Mouse (Mus musculus) intestine, embryonic 16.5 days (tissue): ENCODE results near the gene Sfi1. TPM values are rescaled to one million over a fixed set of nuclear protein-coding genes. Genes with fewer than 3 reads are reported as not detected.
"Not testable (repeated sequence)": the region's sequence is repeated elsewhere in the genome, so short reads cannot be mapped to it uniquely, and the experiment has no call there.

Experiments used
- ATAC-seq: fragments of 200-750 bp; cut with Nextera tagmentation; 2 replicates; pipeline ENCODE4 v1.8.0; 2017; ENCODE audit warnings: moderate TSS enrichment, moderate library complexity
- H3K27ac ChIP-seq: fragments of 300-500 bp; sonication (generic); 2 replicates; pipeline ENCODE4 v1.5.1; 2014; ENCODE audit warnings: mild to moderate bottlenecking, low read length
- H3K27me3 ChIP-seq: fragments of 300-500 bp; sonication (generic); replicated peaks from 2 replicates; pipeline ENCODE4 v1.6.1; 2014; ENCODE audit warnings: low read length, control low read depth, mixed read lengths; ENCODE audit not compliant: control insufficient read depth, insufficient read depth
- H3K36me3 ChIP-seq: fragments of 300-500 bp; sonication (generic); 2 replicates; pipeline ENCODE4 v1.6.1; 2014; ENCODE audit warnings: low read length, control low read depth; ENCODE audit not compliant: control insufficient read depth, insufficient read depth
- H3K4me1 ChIP-seq: fragments of 300-500 bp; sonication (generic); 2 replicates; pipeline ENCODE4 v1.6.1; 2014; ENCODE audit warnings: low read length, control low read depth, mixed read lengths; ENCODE audit not compliant: control insufficient read depth, insufficient read depth
- H3K4me2 ChIP-seq: fragments of 300-500 bp; sonication (generic); 2 replicates; pipeline ENCODE4 v1.6.1; 2014; ENCODE audit warnings: low read depth, low read length, control low read depth
- H3K4me3 ChIP-seq: fragments of 300-500 bp; sonication (generic); 2 replicates; pipeline ENCODE4 v1.5.1; 2014; ENCODE audit warnings: mild to moderate bottlenecking, low read length
- H3K9ac ChIP-seq: fragments of 300-500 bp; sonication (generic); 2 replicates; pipeline ENCODE4 v1.6.1; 2014; ENCODE audit warnings: low read depth, low read length
- H3K9me3 ChIP-seq: fragments of 300-500 bp; sonication (generic); 2 replicates; pipeline ENCODE4 v1.6.1; 2016; ENCODE audit warnings: low read length, control low read depth; ENCODE audit not compliant: control insufficient read depth
- whole genome bisulfite sequencing: fragments of 180-500 bp; shearing (Covaris S2); extraction: QIAGEN DNeasy Blood & Tissue Kit; methylation state at CpG from one replicate; pipeline ENCODE4 v1.1.7; 2014; 5-methylcytosine and 5-hydroxymethylcytosine counted together
- polyA plus RNA-seq: library from polyadenylated mRNA; unstranded; fragments of >200 nt; fragmentation: Nextera tagmentation; extraction: Ambion mirVana; gene quantifications from 2 replicates; pipeline ENCODE4 v1.2.1, GENCODE M21; 2015

The Sfi1 gene
- polyA plus RNA-seq, 1 experiment from 2014 or later: 12.6 TPM

DNA sequence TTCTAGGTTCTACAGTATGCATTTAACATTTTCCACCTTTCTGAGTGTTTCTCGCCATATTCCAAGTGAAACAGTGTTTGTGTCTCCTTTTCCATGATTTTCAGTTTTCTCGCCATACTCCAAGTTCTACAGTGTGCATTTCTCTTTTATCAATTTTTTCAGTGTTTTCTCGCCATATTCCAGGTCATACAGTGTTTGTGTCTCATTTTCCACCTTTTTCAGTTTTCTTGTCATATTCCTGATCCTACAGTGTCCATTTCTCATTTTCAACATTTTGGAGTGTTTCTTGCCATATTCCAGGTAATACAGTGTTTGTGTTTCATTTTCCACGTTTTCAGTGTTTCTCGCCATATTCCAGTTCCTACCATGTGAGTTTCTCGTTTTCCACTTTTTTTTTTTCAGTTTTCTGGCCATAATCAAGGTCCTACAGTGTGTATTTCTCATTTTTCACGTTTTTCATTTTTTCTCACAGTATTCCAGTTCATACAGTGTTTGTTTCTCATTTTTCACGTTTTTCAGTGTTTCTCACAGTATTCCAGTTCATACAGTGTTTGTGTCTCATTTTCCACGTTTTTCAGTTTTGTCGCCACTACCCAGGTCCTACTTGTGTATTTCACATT is 91.3 kb downstream of the Sfi1 start:
- Histone ChIP-seq H3K27ac (no peak overlapping the region), H3K9ac (no peak overlapping the region), H3K9me3 (peaks cover 24% of the 10 kb centered on the region), H3K4me1 (no peaks in the 10 kb centered on the region), H3K36me3 (no peaks in the 10 kb centered on the region), H3K4me2 (no peak overlapping the region), H3K27me3 (no peaks in the 10 kb centered on the region), H3K4me3 (no peak overlapping the region)
- 73% methylated on average over 10 of the region's 10 CpGs for WGBS
- ATAC-seq: no peak

DNA sequence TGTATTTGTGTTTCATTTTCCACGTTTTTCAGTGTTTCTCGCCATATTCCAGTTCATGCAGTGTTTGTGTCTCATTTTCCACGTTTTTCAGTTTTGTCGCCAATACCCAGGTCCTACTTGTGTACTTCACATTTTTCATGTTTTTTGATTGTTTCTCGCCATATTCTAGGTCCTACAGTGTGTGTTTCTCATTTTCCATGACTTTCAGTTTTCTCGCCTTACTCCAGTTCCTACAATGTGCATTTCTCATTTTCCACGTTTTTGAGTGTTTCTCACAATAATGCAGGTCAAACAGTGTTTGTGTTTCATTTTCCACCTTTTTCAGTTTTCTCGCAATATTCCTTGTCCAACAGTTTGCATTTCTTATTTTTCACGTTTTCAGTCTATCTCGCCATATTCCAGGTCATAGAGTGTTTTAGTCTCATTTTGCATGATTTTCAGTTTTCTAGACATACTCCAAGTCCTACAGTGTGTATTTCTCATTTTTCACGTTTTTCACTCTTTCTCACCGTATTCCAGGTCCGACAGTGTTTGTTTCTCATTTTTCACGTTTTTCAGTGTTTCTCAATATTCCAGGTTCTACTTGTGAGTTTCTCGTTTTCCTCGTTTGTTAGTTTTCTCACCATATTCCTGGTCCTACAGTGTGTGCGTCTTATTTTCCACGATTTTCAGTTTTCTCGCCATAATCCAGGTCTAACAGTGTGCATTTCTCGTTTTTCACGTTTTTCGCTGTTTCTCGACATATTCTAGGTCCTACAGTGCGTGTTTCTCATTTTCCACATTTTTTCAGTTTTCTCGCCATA is 92.0 kb downstream of the Sfi1 start:
- 82% methylated on average over 25 of the region's 25 CpGs for WGBS
- Histone ChIP-seq H3K9ac (no peak overlapping the region), H3K4me3 (no peak overlapping the region), H3K27ac (no peak overlapping the region), H3K4me1 (no peaks in the 10 kb centered on the region), H3K27me3 (no peaks in the 10 kb centered on the region), H3K4me2 (no peak overlapping the region), H3K9me3 (peaks cover 24% of the 10 kb centered on the region), H3K36me3 (no peaks in the 10 kb centered on the region)
- no peak for ATAC-seq

DNA sequence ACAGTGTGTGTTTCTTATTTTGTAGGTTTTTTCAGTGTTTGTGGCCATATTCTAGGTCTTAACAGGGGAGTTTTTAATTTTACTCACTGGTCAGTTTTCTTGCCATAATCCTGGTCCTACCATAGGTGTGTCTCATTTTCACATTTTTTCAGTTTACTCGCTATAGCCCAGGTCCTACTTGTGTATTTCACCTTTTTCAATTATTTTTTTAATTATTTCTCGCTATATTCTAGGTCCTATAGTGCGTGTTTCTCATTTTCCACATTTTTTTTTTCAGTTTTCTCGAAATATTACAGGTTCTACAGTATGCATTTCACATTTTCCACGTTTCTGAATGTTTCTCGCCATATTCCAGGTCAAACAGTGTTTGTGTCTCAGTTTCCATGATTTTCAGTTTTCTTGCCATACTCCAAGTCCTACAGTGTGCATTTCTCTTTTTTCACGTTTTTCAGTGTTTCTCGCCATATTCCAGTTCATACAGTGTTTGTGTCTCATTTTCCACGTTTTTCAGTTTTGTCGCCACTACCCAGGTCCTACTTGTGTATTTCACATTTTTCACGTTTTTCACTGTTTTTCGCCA is 93.1 kb downstream of the Sfi1 start:
- peaks cover 24% of the 10 kb centered on the region for H3K9me3 ChIP-seq
- ATAC-seq: 0 out of 2 replicates have a peak, but pooled peaks have one; percentile 26
- H3K4me3 ChIP-seq, H3K27me3 ChIP-seq, H3K4me2 ChIP-seq, H3K27ac ChIP-seq, H3K4me1 ChIP-seq, H3K36me3 ChIP-seq, H3K9ac ChIP-seq: not testable (repeated sequence)
- 81% methylated on average over 12 of the region's 12 CpGs for WGBS

Other genes starting within 250 kb of the Sfi1 start
- gene Eif4enif1, start 8.9 kb upstream of the Sfi1 start, polyA plus RNA-seq: 31.0 and 32.4 TPM in 2 replicates
- 179 and 194 TPM in 2 replicates for gene Drg1, start 73.0 kb upstream of the Sfi1 start, polyA plus RNA-seq
- gene Patz1, start 95.4 kb upstream of the Sfi1 start, polyA plus RNA-seq: 20.9 and 22.1 TPM in 2 replicates
- 7.3 and 8.8 TPM in 2 replicates for gene Pik3ip1, start 136.9 kb upstream of the Sfi1 start, polyA plus RNA-seq
- 81.3 and 90.6 TPM in 2 replicates for gene Limk2, start 215.7 kb upstream of the Sfi1 start, polyA plus RNA-seq